11 mouse cellular contexts compared by ENCODE assay signal in the genomic region with DNA sequence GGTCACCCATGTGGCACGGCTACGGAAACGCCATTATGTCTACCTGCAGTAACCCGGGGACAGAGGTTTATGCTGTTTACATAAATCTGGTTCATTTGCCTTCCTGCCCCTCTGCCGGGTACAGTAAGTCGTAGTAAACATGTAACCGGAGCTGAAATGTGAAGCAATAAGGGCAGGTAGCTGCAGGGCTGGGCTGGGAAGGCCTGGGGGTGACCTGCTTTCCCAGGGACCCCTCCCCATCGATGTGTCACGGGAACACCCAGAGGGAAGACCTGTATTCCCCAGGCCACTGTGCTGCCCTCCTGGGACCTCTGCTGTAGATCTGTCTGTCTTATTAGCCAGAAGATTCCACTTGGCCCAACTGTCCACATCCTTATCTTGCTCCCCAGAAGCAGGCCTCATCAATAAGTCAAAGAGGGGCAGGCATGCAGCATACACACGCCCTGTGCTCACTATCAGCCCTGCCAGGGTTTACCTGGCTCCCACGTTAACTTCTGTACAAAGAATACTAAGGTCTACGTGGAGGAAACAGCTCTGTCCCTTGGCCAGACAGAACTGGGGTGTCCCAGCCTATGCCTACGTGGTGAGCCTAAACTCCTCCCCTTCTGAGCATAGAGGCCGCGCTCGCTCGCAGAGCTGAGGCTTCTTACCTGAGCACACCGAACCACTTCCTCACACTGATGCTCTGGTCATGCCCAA. TPM values are rescaled to one million over a fixed set of nuclear protein-coding genes. Genes with fewer than 3 reads are reported as not detected.
DNase-seq lines count a peak whose midpoint lies in the region; ATAC-seq lines count a peak whose summit lies in the region.
"Had no signal": no experiment of that assay in that cellular context is flagged by ENCODE, and none has a peak within 500 bp of the region (broad histone marks: within the 10 kb centered on the region; RNA-seq: fewer than 3 reads in every experiment).

No protein-coding gene starts in this region.

- WGBS in embryonic facial prominence, embryonic 10.5 days: 78% methylated on average over 18 of the region's 18 CpGs
- 49% methylated on average over 18 of the region's 18 CpGs for WGBS in limb, embryonic 13.5 days
- WGBS in stomach, embryonic 15.5 days: 64% methylated on average over 18 of the region's 18 CpGs
- WGBS in neural tube, embryonic 15.5 days: 78% methylated on average over 18 of the region's 18 CpGs

- no peak overlapping the region for H3K4me3 ChIP-seq in embryonic facial prominence, embryonic 10.5 days
- no peak overlapping the region for H3K4me3 ChIP-seq in limb, embryonic 13.5 days
- no peak overlapping the region for H3K4me3 ChIP-seq in stomach, embryonic 15.5 days (replicated peaks)
- no peak overlapping the region for H3K4me3 ChIP-seq in neural tube, embryonic 15.5 days (replicated peaks)
- H3K4me3 ChIP-seq: heart, adult 2 months had no signal

- H3K9ac ChIP-seq in limb, embryonic 13.5 days: peak overlapping the region; percentile 43; the same call in 1 of the 2 replicates
- H3K9ac ChIP-seq in stomach, embryonic 15.5 days: no peak overlapping the region
- H3K9ac ChIP-seq in neural tube, embryonic 15.5 days (replicated peaks): no peak overlapping the region

- no peak for ATAC-seq in limb, embryonic 13.5 days (ENCODE audit: low FRiP score, low read depth)
- ATAC-seq in stomach, embryonic 15.5 days (ENCODE audit: insufficient read depth, low FRiP score, low read depth): peak; percentile 60; the same call in 1 of the 2 replicates
- no peak for ATAC-seq in neural tube, embryonic 15.5 days (ENCODE audit: low FRiP score)

- no peaks in the 10 kb centered on the region for H3K27me3 ChIP-seq in embryonic facial prominence, embryonic 10.5 days (replicated peaks; ENCODE audit: low read depth, poor library complexity, severe bottlenecking)
- no peaks in the 10 kb centered on the region for H3K27me3 ChIP-seq in limb, embryonic 13.5 days
- H3K27me3 ChIP-seq in stomach, embryonic 15.5 days (replicated peaks): no peaks in the 10 kb centered on the region
- H3K27me3 ChIP-seq in neural tube, embryonic 15.5 days (replicated peaks): no peaks in the 10 kb centered on the region

- peak overlapping the region; percentile 1; the same call in 1 of the 2 replicates for H3K27ac ChIP-seq in embryonic facial prominence, embryonic 10.5 days (replicated peaks)
- no peak overlapping the region for H3K27ac ChIP-seq in limb, embryonic 13.5 days
- no peak overlapping the region; the same call in 1 of the 2 replicates for H3K27ac ChIP-seq in stomach, embryonic 15.5 days
- no peak overlapping the region for H3K27ac ChIP-seq in neural tube, embryonic 15.5 days (replicated peaks)
- H3K27ac ChIP-seq: heart, adult 2 months had no signal

- H3K4me1 ChIP-seq in embryonic facial prominence, embryonic 10.5 days: peaks cover 87% of the 10 kb centered on the region
- peaks cover 64% of the 10 kb centered on the region for H3K4me1 ChIP-seq in limb, embryonic 13.5 days
- peaks cover 36% of the 10 kb centered on the region for H3K4me1 ChIP-seq in stomach, embryonic 15.5 days
- peaks cover 23% of the 10 kb centered on the region for H3K4me1 ChIP-seq in neural tube, embryonic 15.5 days

- intact Hi-C loops in left cerebral cortex, postnatal 25 days (cut with DNase I): no loop called here

- H3K9me3 ChIP-seq in embryonic facial prominence, embryonic 10.5 days: no peaks in the 10 kb centered on the region
- H3K9me3 ChIP-seq in limb, embryonic 13.5 days: no peaks in the 10 kb centered on the region
- no peaks in the 10 kb centered on the region for H3K9me3 ChIP-seq in stomach, embryonic 15.5 days
- no peaks in the 10 kb centered on the region for H3K9me3 ChIP-seq in neural tube, embryonic 15.5 days (replicated peaks)

- H3K4me2 ChIP-seq in limb, embryonic 13.5 days (replicated peaks): no peak overlapping the region
- H3K4me2 ChIP-seq in stomach, embryonic 15.5 days: no peak overlapping the region
- H3K4me2 ChIP-seq in neural tube, embryonic 15.5 days: no peak overlapping the region

- peaks cover 37% of the 10 kb centered on the region for H3K36me3 ChIP-seq in embryonic facial prominence, embryonic 10.5 days (replicated peaks)
- H3K36me3 ChIP-seq in limb, embryonic 13.5 days: peaks cover 45% of the 10 kb centered on the region
- peaks cover 7% of the 10 kb centered on the region for H3K36me3 ChIP-seq in stomach, embryonic 15.5 days
- no peaks in the 10 kb centered on the region for H3K36me3 ChIP-seq in neural tube, embryonic 15.5 days

- DNase-seq in urinary bladder, adult 18-20 months (ENCODE audit: low spot score in 2 of 2): peak; percentile 59 to 62
- DNase-seq in urinary bladder, adult 2 months (ENCODE audit: low spot score): no peak
- DNase-seq in embryonic facial prominence, embryonic 10.5 days (ENCODE audit: low spot score): no peak
- no peak for DNase-seq in lung, postnatal 25 days (ENCODE audit: low spot score)
- no peak for DNase-seq in left cerebral cortex, postnatal 25 days (ENCODE audit: low spot score in 2 of 2)
- DNase-seq: adrenal gland, postnatal 14 days; heart, adult 2 months; kidney, postnatal 4 days had no signal

RNA-seq across cellular contexts. Expression of gene Ldlrap1, which starts 16.0 kb away (rescaled TPM):
- 17.9 and 21.4 TPM in 2 replicates for polyA plus RNA-seq in urinary bladder, adult 2 months (2012; rRNA removed)
- polyA plus RNA-seq in embryonic facial prominence, embryonic 10.5 days (2016; fragmentation: Nextera tagmentation; extraction: Ambion mirVana): 15.8 and 17.4 TPM in 2 replicates
- polyA plus RNA-seq in limb, embryonic 13.5 days (2015; fragmentation: Nextera tagmentation; extraction: Ambion mirVana): 22.0 and 24.5 TPM in 2 replicates
- 19.6 and 20.8 TPM in 2 replicates for polyA plus RNA-seq in stomach, embryonic 15.5 days (2015; fragmentation: Nextera tagmentation; extraction: Ambion mirVana)
- 1 to 10 TPM; 2.7 TPM for total RNA-seq in left cerebral cortex, postnatal 25 days (2021)
- 2.4 and 7.9 TPM in 2 replicates for polyA plus RNA-seq in neural tube, embryonic 15.5 days (2015; fragmentation: Nextera tagmentation; extraction: Ambion mirVana)

RNA-seq across cellular contexts. Expression of gene Man1c1, which starts 47.7 kb away (rescaled TPM):
- polyA plus RNA-seq in urinary bladder, adult 2 months (2012; rRNA removed): 7.3 and 12.7 TPM in 2 replicates
- polyA plus RNA-seq in embryonic facial prominence, embryonic 10.5 days (2016; fragmentation: Nextera tagmentation; extraction: Ambion mirVana): 2.6 and 2.8 TPM in 2 replicates
- 2.9 and 3.5 TPM in 2 replicates for polyA plus RNA-seq in limb, embryonic 13.5 days (2015; fragmentation: Nextera tagmentation; extraction: Ambion mirVana)
- polyA plus RNA-seq in stomach, embryonic 15.5 days (2015; fragmentation: Nextera tagmentation; extraction: Ambion mirVana): 2.5 and 3.1 TPM in 2 replicates
- total RNA-seq in left cerebral cortex, postnatal 25 days (2021): 10 to 100 TPM; 42.3 to 42.7 TPM
- 4.7 and 4.9 TPM in 2 replicates for polyA plus RNA-seq in neural tube, embryonic 15.5 days (2015; fragmentation: Nextera tagmentation; extraction: Ambion mirVana)

Comparison
In these comparisons a context has a peak if more than half of its experiments do, and no peak if none do; other contexts are left out.
1. DNase-seq: peak in urinary bladder, adult 18-20 months (2 of 2); none in urinary bladder, adult 2 months (single experiment), embryonic facial prominence, embryonic 10.5 days (single experiment), lung, postnatal 25 days (single experiment) and left cerebral cortex, postnatal 25 days (0 of 2).